Mouse (Mus musculus): ENCODE results near the gene Ndufb2.

Gene Ndufb2

DNA sequence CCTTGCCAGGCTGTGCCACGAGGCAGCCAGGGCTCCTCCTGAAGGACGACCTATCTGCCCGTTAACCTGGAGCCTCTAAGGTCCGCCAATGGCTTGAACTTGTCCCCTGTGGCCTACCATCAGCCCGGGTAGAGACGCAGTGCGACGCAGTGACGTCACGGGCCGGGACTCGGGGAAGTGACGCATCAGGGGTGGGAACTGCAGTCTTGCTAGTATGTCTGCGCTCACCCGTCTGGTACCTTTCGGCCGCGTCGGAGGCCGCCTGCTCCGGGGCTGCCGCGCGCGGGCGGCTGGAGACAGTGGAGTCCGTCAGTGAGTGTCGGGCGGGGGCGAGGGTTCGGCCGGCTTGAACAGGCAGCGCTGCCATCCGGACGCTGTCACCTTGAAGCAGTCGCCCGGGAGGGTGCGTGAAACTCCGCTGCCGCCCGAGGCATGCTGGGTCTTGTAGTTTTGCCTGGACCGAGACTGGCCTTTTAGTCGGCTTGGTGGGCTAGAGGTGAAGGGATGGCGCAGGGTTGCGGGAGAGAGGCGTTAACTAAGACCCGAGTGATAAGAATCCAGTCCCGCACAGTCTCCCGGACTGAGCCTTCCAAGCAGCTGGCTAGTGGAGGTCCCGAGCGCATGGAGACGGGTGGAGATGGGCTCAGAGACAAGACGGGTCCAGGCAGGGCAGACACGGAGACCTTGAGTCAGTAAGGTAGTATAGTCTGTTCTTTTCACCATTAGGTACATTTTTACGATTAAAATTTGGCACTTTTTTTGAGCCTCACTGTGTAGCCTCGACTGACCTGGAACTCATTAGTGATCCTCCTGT lies at the start of gene Ndufb2:
Gene Ndufb2, plus strand, starts transcription at position 174 of the 814 bp plus-strand sequence.
- DNase-seq (ENCODE audit: low spot score) = peak; percentile 95

GRCm38 (mm10) chr6:39542631-39543597 lies 49.5 kb upstream of the Ndufb2 start:
- peak; percentile 72 for DNase-seq (ENCODE audit: low spot score)

- DNase-seq (ENCODE audit: low spot score) = no peak
Measured at GRCm38 (mm10) chr6:39543769-39544420, 48.5 kb upstream of the Ndufb2 start.

DNA sequence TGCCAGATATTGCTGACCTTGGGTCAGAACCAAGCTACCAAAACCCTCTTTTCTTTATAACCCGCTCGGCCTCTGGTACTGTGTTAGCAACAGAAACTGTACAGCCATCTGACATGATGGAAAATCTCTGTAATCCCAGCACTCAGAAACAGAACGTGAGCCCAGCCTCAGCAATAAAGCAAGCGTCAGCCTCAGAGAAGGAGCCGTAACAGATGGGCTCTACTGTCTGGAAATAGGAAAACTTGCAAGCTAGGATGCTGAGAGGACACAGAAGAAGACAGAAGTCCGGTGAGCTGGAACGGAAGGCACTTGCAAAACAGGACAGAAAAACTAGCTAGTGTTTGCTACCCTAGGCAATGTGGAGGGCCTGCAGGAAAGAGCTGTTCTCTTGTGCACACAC lies 46.9 kb upstream of the Ndufb2 start:
- no peak for DNase-seq (ENCODE audit: low spot score)

GRCm38 (mm10) chr6:39548030-39548429 lies 44.3 kb upstream of the Ndufb2 start:
- DNase-seq (ENCODE audit: low spot score) = no peak

- no peak for DNase-seq (ENCODE audit: low spot score)
Measured at GRCm38 (mm10) chr6:39551981-39552636, 40.3 kb upstream of the Ndufb2 start.

- no peak for DNase-seq (ENCODE audit: low spot score)
Measured at GRCm38 (mm10) chr6:39554888-39555647, 37.3 kb upstream of the Ndufb2 start.

- DNase-seq (ENCODE audit: low spot score) = no peak
Measured at GRCm38 (mm10) chr6:39555648-39555945, 36.8 kb upstream of the Ndufb2 start.

- no peak for DNase-seq (ENCODE audit: low spot score)
Measured at GRCm38 (mm10) chr6:39556900-39557659, 35.3 kb upstream of the Ndufb2 start.

- DNase-seq (ENCODE audit: low spot score) = peak; percentile 74
Measured at GRCm38 (mm10) chr6:39557723-39558261, 34.6 kb upstream of the Ndufb2 start, which contains the start of gene Dennd2a. Dennd2a (minus strand) TSS chr6:39557867.

- no peak for DNase-seq (ENCODE audit: low spot score)
Measured at GRCm38 (mm10) chr6:39559276-39559939, 33.0 kb upstream of the Ndufb2 start.

GRCm38 (mm10) chr6:39562166-39563015 lies 30.0 kb upstream of the Ndufb2 start:
- DNase-seq (ENCODE audit: low spot score) = peak; percentile 84

- no peak for DNase-seq (ENCODE audit: low spot score)
Measured at GRCm38 (mm10) chr6:39567528-39567927, 24.8 kb upstream of the Ndufb2 start.

DNA sequence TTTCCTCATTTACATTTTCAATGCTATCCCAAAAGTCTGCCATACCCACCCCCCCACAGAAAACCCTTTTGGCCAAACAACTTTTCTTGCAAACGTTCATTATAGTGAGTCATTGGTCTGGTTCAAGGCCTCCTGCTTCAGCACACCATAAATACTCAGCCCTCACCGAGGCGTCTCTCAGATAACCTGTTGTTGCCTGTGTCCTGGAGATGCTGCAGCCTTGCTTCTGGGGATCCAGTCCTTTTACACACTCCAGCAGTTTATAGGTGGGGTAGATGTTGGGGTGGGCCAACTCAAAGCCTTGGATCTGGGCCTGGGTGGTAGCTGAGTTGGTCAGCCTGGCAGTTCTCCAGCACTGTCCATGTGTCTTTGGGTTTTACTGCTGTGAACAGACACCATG lies 21.9 kb upstream of the Ndufb2 start:
- no peak for DNase-seq (ENCODE audit: low spot score)

- DNase-seq (ENCODE audit: low spot score) = peak; percentile 83
Measured at GRCm38 (mm10) chr6:39573791-39574554, 18.4 kb upstream of the Ndufb2 start, which contains the start of gene Adck2. Adck2 (plus strand) TSS chr6:39573873.

- DNase-seq (ENCODE audit: low spot score) = no peak
Measured at GRCm38 (mm10) chr6:39574555-39574869, 17.9 kb upstream of the Ndufb2 start.

DNA sequence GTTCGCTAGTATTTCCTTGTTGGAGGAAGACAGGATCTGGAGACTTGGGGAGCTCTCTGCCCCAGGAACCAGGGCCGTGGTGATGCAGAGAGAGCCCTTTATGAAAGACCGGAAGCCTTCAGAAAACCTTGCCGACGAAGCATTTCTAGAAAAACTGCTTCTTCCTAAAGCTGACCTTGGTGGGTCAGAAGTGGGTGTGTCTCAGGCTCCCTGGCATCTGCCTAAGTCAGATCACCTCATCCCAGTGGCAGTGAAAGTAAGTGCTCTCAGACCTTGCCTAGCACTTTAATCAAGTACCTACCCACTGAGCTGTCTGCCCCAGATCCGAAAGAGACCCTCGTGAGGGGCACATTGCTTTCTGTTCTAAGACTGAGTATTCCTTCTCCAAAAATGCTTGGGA lies 17.4 kb upstream of the Ndufb2 start:
- no peak for DNase-seq (ENCODE audit: low spot score)

DNA sequence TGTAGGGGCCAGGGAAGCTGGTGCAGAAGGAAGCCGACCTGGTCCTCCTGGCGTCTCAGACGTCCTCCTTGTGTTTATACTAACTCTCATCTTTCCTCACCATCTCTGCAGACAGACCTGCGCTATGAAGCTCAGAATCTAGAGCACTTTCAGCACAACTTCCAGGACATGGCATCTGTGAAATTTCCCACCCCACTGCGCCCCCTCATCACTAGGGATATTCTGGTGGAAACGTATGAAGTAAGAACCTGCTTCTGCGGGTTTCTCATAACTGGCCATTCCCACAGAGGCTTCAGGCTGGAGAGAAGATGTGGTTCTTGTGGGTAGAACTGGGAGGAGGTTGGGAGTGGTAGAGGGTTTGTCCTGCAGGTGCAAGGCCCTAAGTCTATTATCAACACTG lies 12.8 kb upstream of the Ndufb2 start:
- no peak for DNase-seq (ENCODE audit: low spot score)

Data from urinary bladder, postnatal 14 days (tissue).